Mouse (Mus musculus): ENCODE results near the gene Gm17606.

Gm17606 gene

GRCm38 (mm10) chr14:54624976-54625375 is 15.8 kb upstream of the Gm17606 start:
- intact Hi-C loops (cut with DNase I) = no loop called here

- intact Hi-C loops (cut with DNase I) = no loop called here
Observed at GRCm38 (mm10) chr14:54628103-54628502, 12.6 kb upstream of the Gm17606 start.

- intact Hi-C loops (cut with DNase I) = no loop called here
Observed at GRCm38 (mm10) chr14:54629797-54630196, 11.0 kb upstream of the Gm17606 start.

GRCm38 (mm10) chr14:54630583-54631239 is 10.0 kb upstream of the Gm17606 start:
- intact Hi-C loops (cut with DNase I) = no loop called here

GRCm38 (mm10) chr14:54631240-54631599 is 9.5 kb upstream of the Gm17606 start:
- intact Hi-C loops (cut with DNase I) = no loop called here

- intact Hi-C loops (cut with DNase I) = no loop called here
Observed at GRCm38 (mm10) chr14:54632252-54632651, 8.5 kb upstream of the Gm17606 start.

- intact Hi-C loops (cut with DNase I) = no loop called here
Observed at GRCm38 (mm10) chr14:54634182-54634581, 6.6 kb upstream of the Gm17606 start.

- intact Hi-C loops (cut with DNase I) = no loop called here
Observed at GRCm38 (mm10) chr14:54636954-54637353, 3.8 kb upstream of the Gm17606 start.

GRCm38 (mm10) chr14:54638210-54638609 is 2.5 kb upstream of the Gm17606 start:
- intact Hi-C loops (cut with DNase I) = no loop called here

GRCm38 (mm10) chr14:54640121-54640520 is 631 bp upstream of the Gm17606 start:
- intact Hi-C loops (cut with DNase I) = loop anchor here (5.0 kb wide), 1 partner anchor 73 kb away; no protein-coding TSS in a partner anchor

- intact Hi-C loops (cut with DNase I) = loop anchor here (5.0 kb wide), 1 partner anchor 74 kb away; no protein-coding TSS in a partner anchor
Observed at GRCm38 (mm10) chr14:54641305-54641969, 685 bp downstream of the Gm17606 start, which contains the start of gene Cdh24. TSS of gene Cdh24 (minus strand) at chr14:54641364.

GRCm38 (mm10) chr14:54642224-54642944 is 1.6 kb downstream of the Gm17606 start:
- intact Hi-C loops (cut with DNase I) = loop anchor here (2.0 to 5.0 kb wide), 2 partner anchors 32 to 75 kb away; no protein-coding TSS in a partner anchor

- intact Hi-C loops (cut with DNase I) = loop anchor here (2.0 to 5.0 kb wide), 2 partner anchors 32 to 76 kb away; no protein-coding TSS in a partner anchor
Observed at GRCm38 (mm10) chr14:54643011-54643410, 2.3 kb downstream of the Gm17606 start.

GRCm38 (mm10) chr14:54644294-54644693 is 3.5 kb downstream of the Gm17606 start:
- intact Hi-C loops (cut with DNase I) = loop anchor here (5.0 kb wide), 1 partner anchor 77 kb away; no protein-coding TSS in a partner anchor

GRCm38 (mm10) chr14:54646455-54646854 is 5.7 kb downstream of the Gm17606 start:
- intact Hi-C loops (cut with DNase I) = no loop called here

- intact Hi-C loops (cut with DNase I) = no loop called here
Observed at GRCm38 (mm10) chr14:54646898-54647636, 6.3 kb downstream of the Gm17606 start.

GRCm38 (mm10) chr14:54647900-54648299 is 7.1 kb downstream of the Gm17606 start:
- intact Hi-C loops (cut with DNase I) = no loop called here

- intact Hi-C loops (cut with DNase I) = loop anchor here (1.0 kb wide), 1 partner anchor 48 kb away; no protein-coding TSS in a partner anchor
Observed at GRCm38 (mm10) chr14:54650621-54651454, 10.1 kb downstream of the Gm17606 start.

- intact Hi-C loops (cut with DNase I) = no loop called here
Observed at GRCm38 (mm10) chr14:54651556-54651955, 10.8 kb downstream of the Gm17606 start.

GRCm38 (mm10) chr14:54652787-54653186 is 12.0 kb downstream of the Gm17606 start:
- intact Hi-C loops (cut with DNase I) = no loop called here

All from adrenal gland (tissue).